Mouse (Mus musculus): ENCODE measurements at regions not wholly inside any gene's neighbourhood (a gene's known extent, or its start where the extent isn't known, plus 50 kb on each side); places are given as distances from the start of the nearest gene placed in this dataset.

DNA sequence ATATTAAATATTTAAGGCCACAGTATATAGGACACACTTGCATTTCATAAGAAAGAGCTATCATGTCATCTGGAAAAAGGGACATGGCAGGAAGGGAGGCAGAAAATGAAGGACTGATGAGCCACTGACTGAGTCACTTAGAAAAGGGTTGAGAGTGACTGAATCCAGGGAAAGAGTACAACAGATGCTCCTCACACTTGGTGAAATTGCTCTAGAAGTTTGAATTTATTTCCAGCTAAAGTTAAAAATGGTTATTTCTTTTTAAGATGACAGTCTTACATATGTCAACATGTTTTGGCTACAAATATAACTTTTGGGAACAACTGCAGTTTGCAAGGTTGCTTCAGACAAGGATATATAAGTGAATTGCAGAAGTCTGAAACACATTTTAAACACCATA is 609.0 kb upstream of the Lmcd1 start:
- H3K4me3 ChIP-seq (ENCODE audit: low read depth, low read length), result no peak overlapping the region
- no peak overlapping the region for H3K27ac ChIP-seq (replicated peaks)
- no peaks in the 10 kb centered on the region for H3K27me3 ChIP-seq (ENCODE audit: control insufficient read depth, insufficient read depth, low read length)
- no peak for ATAC-seq (ENCODE audit: low FRiP score, low TSS enrichment)
- H3K9ac ChIP-seq (ENCODE audit: low read length), result no peak overlapping the region
- no peak overlapping the region for H3K4me2 ChIP-seq (replicated peaks; ENCODE audit: low read depth)
- DNase-seq (ENCODE audit: low spot score), result no peak
- TF ChIP-seq CTCF (IDR thresholded peaks at IDR 0.05; ENCODE audit: low read depth), result no peak
- no peak for TF ChIP-seq EP300 (optimal IDR thresholded peaks at IDR 0.05)
- H3K36me3 ChIP-seq (ENCODE audit: control insufficient read depth, insufficient read depth, low read length), result no peaks in the 10 kb centered on the region
- no peaks in the 10 kb centered on the region for H3K9me3 ChIP-seq (ENCODE audit: control insufficient read depth, low read length)
- H3K4me1 ChIP-seq (replicated peaks; ENCODE audit: control insufficient read depth, insufficient read depth), result no peaks in the 10 kb centered on the region

DNA sequence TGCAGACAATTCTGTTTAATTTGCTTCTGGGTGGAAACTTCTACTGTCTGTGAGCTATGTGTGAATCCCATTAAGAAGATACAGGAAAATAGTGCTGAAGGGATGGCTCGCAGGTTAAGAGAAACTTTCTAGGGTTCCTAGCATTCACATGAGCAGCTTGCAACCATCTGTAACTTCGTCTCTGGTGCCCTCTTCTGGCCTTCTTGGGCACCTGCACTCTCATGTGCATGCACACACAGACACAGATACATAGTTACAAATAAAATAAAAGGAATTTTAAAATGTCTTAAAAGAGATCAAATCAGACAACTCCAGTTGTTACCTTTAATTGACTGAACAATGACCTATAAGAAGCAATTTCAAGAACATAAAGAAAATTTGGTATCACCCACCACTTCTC is 588.6 kb upstream of the Lmcd1 start:
- Histone ChIP-seq H3K27ac (replicated peaks) (no peak overlapping the region), H3K9ac (ENCODE audit: low read length) (no peak overlapping the region), H3K27me3 (ENCODE audit: control insufficient read depth, insufficient read depth, low read length) (no peaks in the 10 kb centered on the region), H3K4me1 (replicated peaks; ENCODE audit: control insufficient read depth, insufficient read depth) (no peaks in the 10 kb centered on the region), H3K4me2 (replicated peaks; ENCODE audit: low read depth) (no peak overlapping the region), H3K4me3 (ENCODE audit: low read depth, low read length) (no peak overlapping the region), H3K9me3 (ENCODE audit: control insufficient read depth, low read length) (no peaks in the 10 kb centered on the region), H3K36me3 (ENCODE audit: control insufficient read depth, insufficient read depth, low read length) (no peaks in the 10 kb centered on the region)
- ATAC-seq (ENCODE audit: low FRiP score, low TSS enrichment) (no peak), DNase-seq (ENCODE audit: low spot score) (no peak)
- TF ChIP-seq CTCF (IDR thresholded peaks at IDR 0.05; ENCODE audit: low read depth), result no peak
- no peak for TF ChIP-seq EP300 (optimal IDR thresholded peaks at IDR 0.05)
- 62% methylated on average over 2 of the region's 2 CpGs for WGBS

DNA sequence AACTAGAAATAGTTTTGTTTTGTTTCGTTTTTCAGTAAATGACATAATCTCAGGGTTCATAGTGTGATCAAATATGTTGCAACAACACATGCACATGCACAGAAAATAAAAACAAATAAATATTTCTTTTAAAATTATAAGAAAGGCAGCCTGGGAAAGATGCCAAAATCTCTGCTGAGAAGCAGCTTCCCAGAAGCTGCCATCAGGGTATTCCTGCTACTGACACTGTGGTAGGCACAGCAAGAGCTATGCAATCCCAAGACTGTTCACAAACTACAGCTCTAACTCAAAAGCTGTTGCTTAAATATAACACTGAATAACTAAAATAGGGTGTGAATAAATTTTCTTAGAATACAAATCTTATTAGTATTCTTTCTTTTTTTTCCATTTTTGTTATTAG is 570.7 kb upstream of the Lmcd1 start:
- H3K4me1 ChIP-seq (replicated peaks; ENCODE audit: control insufficient read depth, insufficient read depth), result no peaks in the 10 kb centered on the region
- no peaks in the 10 kb centered on the region for H3K9me3 ChIP-seq (ENCODE audit: control insufficient read depth, low read length)
- no peak overlapping the region for H3K4me3 ChIP-seq (ENCODE audit: low read depth, low read length)
- no peak overlapping the region for H3K9ac ChIP-seq (ENCODE audit: low read length)
- H3K27ac ChIP-seq (replicated peaks), result no peak overlapping the region
- DNase-seq (ENCODE audit: low spot score), result no peak
- no peaks in the 10 kb centered on the region for H3K27me3 ChIP-seq (ENCODE audit: control insufficient read depth, insufficient read depth, low read length)
- no peak for ATAC-seq (ENCODE audit: low FRiP score, low TSS enrichment)
- H3K36me3 ChIP-seq (ENCODE audit: control insufficient read depth, insufficient read depth, low read length), result no peaks in the 10 kb centered on the region
- H3K4me2 ChIP-seq (replicated peaks; ENCODE audit: low read depth), result no peak overlapping the region
- WGBS, result 77% methylated on average over 1 of the region's 1 CpGs
- TF ChIP-seq EP300 (optimal IDR thresholded peaks at IDR 0.05), result no peak
- TF ChIP-seq CTCF (IDR thresholded peaks at IDR 0.05; ENCODE audit: low read depth), result no peak

DNA sequence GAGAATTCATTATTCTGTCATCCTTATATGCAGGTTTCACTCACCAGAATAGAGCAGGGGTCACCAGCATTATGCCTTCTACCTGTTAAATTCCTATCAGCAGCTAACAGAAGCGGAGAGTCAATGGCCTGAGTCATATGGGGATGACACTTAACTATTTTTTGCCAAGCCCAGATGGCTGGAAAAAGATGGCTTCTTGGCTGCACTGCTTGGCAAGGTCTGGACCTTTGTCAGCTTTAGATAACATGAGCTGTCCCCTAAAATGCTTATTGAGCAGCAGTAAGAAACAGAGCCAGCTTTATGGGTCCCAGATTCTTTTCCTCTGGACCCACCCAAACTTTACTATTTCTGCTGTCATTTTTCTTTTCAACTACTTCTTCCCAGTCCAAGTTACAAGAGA is 565.3 kb upstream of the Lmcd1 start:
- Histone ChIP-seq H3K4me1 (replicated peaks; ENCODE audit: control insufficient read depth, insufficient read depth) (no peaks in the 10 kb centered on the region), H3K4me2 (replicated peaks; ENCODE audit: low read depth) (no peak overlapping the region), H3K9ac (ENCODE audit: low read length) (no peak overlapping the region), H3K27ac (replicated peaks) (no peak overlapping the region), H3K9me3 (ENCODE audit: control insufficient read depth, low read length) (no peaks in the 10 kb centered on the region), H3K27me3 (ENCODE audit: control insufficient read depth, insufficient read depth, low read length) (no peaks in the 10 kb centered on the region), H3K36me3 (ENCODE audit: control insufficient read depth, insufficient read depth, low read length) (no peaks in the 10 kb centered on the region), H3K4me3 (ENCODE audit: low read depth, low read length) (no peak overlapping the region)
- 40% methylated on average over 1 of the region's 1 CpGs for whole genome bisulfite sequencing
- DNase-seq (ENCODE audit: low spot score), result no peak
- TF ChIP-seq EP300 (optimal IDR thresholded peaks at IDR 0.05) (no peak), CTCF (IDR thresholded peaks at IDR 0.05; ENCODE audit: low read depth) (no peak)
- ATAC-seq (ENCODE audit: low FRiP score, low TSS enrichment), result no peak

DNA sequence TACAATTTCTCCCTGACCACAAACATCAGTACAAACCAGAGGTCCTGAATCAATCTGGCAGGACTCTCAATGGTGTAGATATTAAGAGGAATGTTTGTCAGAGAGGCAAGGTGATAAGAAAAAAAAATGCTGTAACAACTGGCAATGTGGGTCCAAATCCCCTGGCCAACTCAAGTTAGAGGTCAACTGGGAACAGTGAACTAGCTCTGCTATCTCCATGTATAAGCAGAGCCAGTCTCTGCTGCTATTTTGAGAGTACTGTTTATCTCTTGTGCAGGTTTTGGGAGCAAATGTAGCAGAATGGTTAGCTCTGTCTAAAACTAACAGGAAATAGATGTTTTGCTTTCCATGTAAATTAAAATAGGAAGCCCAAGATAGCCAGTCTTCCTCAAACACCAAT is 547.6 kb upstream of the Lmcd1 start:
- no peak overlapping the region for H3K4me2 ChIP-seq (replicated peaks; ENCODE audit: low read depth)
- H3K27me3 ChIP-seq (ENCODE audit: control insufficient read depth, insufficient read depth, low read length), result no peaks in the 10 kb centered on the region
- DNase-seq (ENCODE audit: low spot score) (no peak), ATAC-seq (ENCODE audit: low FRiP score, low TSS enrichment) (no peak)
- no peaks in the 10 kb centered on the region for H3K9me3 ChIP-seq (ENCODE audit: control insufficient read depth, low read length)
- no peaks in the 10 kb centered on the region for H3K4me1 ChIP-seq (replicated peaks; ENCODE audit: control insufficient read depth, insufficient read depth)
- H3K4me3 ChIP-seq (ENCODE audit: low read depth, low read length), result no peak overlapping the region
- no peaks in the 10 kb centered on the region for H3K36me3 ChIP-seq (ENCODE audit: control insufficient read depth, insufficient read depth, low read length)
- H3K27ac ChIP-seq (replicated peaks), result no peak overlapping the region
- no peak overlapping the region for H3K9ac ChIP-seq (ENCODE audit: low read length)
- TF ChIP-seq EP300 (optimal IDR thresholded peaks at IDR 0.05), result no peak
- TF ChIP-seq CTCF (IDR thresholded peaks at IDR 0.05; ENCODE audit: low read depth), result no peak

DNA sequence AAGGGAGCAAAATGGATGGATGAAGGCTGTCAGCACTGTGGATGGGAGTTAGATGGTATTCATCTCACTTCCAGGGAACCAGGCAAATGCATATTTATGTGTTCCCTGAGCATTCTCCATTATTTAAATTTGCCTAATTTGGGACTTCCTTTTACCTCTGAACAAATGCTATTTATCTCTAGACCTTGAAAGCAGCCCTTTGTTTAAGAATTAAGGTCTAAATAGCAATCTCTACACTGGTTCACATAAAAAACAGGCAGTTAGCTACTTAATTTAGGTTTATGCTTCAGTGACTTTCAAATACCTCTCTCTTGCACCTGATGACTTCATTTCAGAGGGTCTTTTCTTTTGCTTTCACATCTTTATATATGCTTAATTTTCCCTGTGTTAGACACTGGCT is 543.2 kb upstream of the Lmcd1 start:
- TF ChIP-seq CTCF (IDR thresholded peaks at IDR 0.05; ENCODE audit: low read depth) (no peak), EP300 (optimal IDR thresholded peaks at IDR 0.05) (no peak)
- no peaks in the 10 kb centered on the region for H3K4me1 ChIP-seq (replicated peaks; ENCODE audit: control insufficient read depth, insufficient read depth)
- H3K4me3 ChIP-seq (ENCODE audit: low read depth, low read length), result no peak overlapping the region
- no peaks in the 10 kb centered on the region for H3K36me3 ChIP-seq (ENCODE audit: control insufficient read depth, insufficient read depth, low read length)
- no peak for DNase-seq (ENCODE audit: low spot score)
- H3K27me3 ChIP-seq (ENCODE audit: control insufficient read depth, insufficient read depth, low read length), result no peaks in the 10 kb centered on the region
- no peaks in the 10 kb centered on the region for H3K9me3 ChIP-seq (ENCODE audit: control insufficient read depth, low read length)
- no peak overlapping the region for H3K9ac ChIP-seq (ENCODE audit: low read length)
- ATAC-seq (ENCODE audit: low FRiP score, low TSS enrichment), result no peak
- H3K4me2 ChIP-seq (replicated peaks; ENCODE audit: low read depth), result no peak overlapping the region
- no peak overlapping the region for H3K27ac ChIP-seq (replicated peaks)

Data from stomach, postnatal 0 days (tissue).